Mouse (Mus musculus): ENCODE measurements at regions not wholly inside any gene's neighbourhood (a gene's known extent, or its start where the extent isn't known, plus 50 kb on each side); places are given as distances from the start of the nearest gene placed in this dataset.

GRCm38 (mm10) chr14:113012320-113013244 lies 301.8 kb upstream of the Tpm3-rs7 start:
- DNase-seq (ENCODE audit: low spot score): peak; percentile 3

- no peak for DNase-seq (ENCODE audit: low spot score)
These were observed 288.2 kb upstream of the Tpm3-rs7 start for GRCm38 (mm10) chr14:113026194-113026593.
